Mouse (Mus musculus): ENCODE data around the gene Mapk13. TPM values are rescaled to one million over a fixed set of nuclear protein-coding genes. Genes with fewer than 3 reads are reported as not detected.
"Not testable (repeated sequence)": the region's sequence is repeated elsewhere in the genome, so short reads cannot be mapped to it uniquely, and the experiment has no call there.

Gene Mapk13
- polyA plus RNA-seq (2011; ENCODE audit: insufficient read length, low read depth, missing spikeins) = 12.4 and 24.2 TPM in 2 replicates

DNA sequence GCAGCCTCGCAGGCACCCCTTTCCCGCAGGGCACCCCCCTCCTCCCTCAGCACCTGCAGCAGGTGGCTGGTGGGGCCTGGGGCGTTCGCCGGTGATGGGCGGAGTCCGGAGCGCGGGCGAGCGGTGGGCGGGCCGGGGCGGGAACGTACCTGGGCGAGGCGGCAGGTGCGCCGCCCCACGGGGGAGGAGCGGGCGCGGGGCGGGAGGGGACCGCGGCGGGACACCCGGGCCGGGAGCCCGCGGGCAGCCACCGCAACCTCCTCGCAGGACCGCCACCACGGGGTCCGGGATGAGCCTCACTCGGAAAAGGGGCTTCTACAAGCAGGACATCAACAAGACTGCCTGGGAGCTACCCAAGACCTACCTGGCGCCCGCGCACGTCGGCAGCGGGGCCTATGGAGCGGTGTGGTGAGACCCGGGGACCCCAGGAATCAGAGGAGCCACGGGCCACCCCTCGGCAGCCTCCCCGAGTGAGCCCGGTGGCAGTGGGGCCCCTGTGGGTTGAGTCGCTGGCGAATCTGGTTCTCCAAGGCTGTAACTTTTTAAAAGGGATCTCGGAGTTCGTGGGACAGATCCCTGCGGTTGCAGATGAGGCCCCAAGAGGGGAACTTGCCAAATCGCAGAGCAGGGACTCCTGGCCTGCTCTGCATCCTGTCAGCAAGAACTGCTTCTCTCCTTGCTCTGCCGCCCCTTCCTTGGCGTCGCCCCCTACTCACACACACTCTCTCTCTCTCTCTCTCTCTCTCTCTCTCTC, at the start of gene Mapk13:
TSS of gene Mapk13 (plus strand) at position 177 of the 754 bp plus-strand sequence.
- TF ChIP-seq POLR2A (IDR thresholded peaks at IDR 0.05; ENCODE audit: low read depth, low read length) (no peak), CTCF (IDR thresholded peaks at IDR 0.05; ENCODE audit: borderline replicate concordance, insufficient read depth, low read length) (no peak)
- Histone ChIP-seq H3K27ac (ENCODE audit: insufficient read depth, low read length) (no peak within 1 kb of the TSS), H3K4me1 (ENCODE audit: control insufficient read depth, insufficient read depth, low read length) (no peaks in the 10 kb centered on the region), H3K4me3 (ENCODE audit: insufficient read depth, low read length) (peak within 1 kb of the TSS; percentile 40)

DNA sequence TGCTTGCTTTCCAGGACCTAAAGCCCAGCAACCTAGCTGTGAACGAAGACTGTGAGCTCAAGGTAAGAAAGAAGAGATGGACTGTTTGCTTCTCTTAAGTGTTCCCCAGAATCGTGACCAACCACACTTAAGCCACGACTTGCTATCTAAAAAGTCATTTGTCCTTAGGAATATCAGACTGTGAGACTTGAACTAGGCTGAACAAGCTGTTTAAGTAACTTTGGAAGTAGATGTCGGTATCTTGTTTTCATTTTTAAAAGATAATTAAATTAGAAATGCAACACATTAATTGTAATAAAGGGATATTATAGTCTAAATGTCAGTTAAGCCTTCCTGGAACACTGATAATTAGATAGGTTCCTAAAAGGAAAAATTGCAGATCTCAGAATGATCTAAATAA, 43.3 kb upstream of the Mapk13 start, which contains the start of gene AC170998.1:
TSS of gene AC170998.1 (plus strand) at position 301 of the 400 bp plus-strand sequence.
- Histone ChIP-seq H3K4me3 (ENCODE audit: insufficient read depth, low read length) (no peak within 1 kb of the TSS), H3K4me1 (ENCODE audit: control insufficient read depth, insufficient read depth, low read length) (peaks cover 2% of the 10 kb centered on the region), H3K27ac (ENCODE audit: insufficient read depth, low read length) (no peak within 1 kb of the TSS)
- TF ChIP-seq CTCF (IDR thresholded peaks at IDR 0.05; ENCODE audit: borderline replicate concordance, insufficient read depth, low read length) (no peak), POLR2A (IDR thresholded peaks at IDR 0.05; ENCODE audit: low read depth, low read length) (no peak)

GRCm38 (mm10) chr17:28727511-28727910, 41.6 kb upstream of the Mapk13 start:
- H3K4me3 ChIP-seq (ENCODE audit: insufficient read depth, low read length); H3K4me1 ChIP-seq (ENCODE audit: control insufficient read depth, insufficient read depth, low read length); H3K27ac ChIP-seq (ENCODE audit: insufficient read depth, low read length): not testable (repeated sequence)

GRCm38 (mm10) chr17:28735317-28736105, 33.6 kb upstream of the Mapk13 start:
- Histone ChIP-seq H3K4me3 (ENCODE audit: insufficient read depth, low read length) (no peak overlapping the region), H3K27ac (ENCODE audit: insufficient read depth, low read length) (no peak overlapping the region), H3K4me1 (ENCODE audit: control insufficient read depth, insufficient read depth, low read length) (no peaks in the 10 kb centered on the region)
- TF ChIP-seq CTCF (IDR thresholded peaks at IDR 0.05; ENCODE audit: borderline replicate concordance, insufficient read depth, low read length) = no peak
- no peak for TF ChIP-seq POLR2A (IDR thresholded peaks at IDR 0.05; ENCODE audit: low read depth, low read length)

GRCm38 (mm10) chr17:28736486-28736885, 32.6 kb upstream of the Mapk13 start:
- Histone ChIP-seq H3K4me1 (ENCODE audit: control insufficient read depth, insufficient read depth, low read length) (no peaks in the 10 kb centered on the region), H3K4me3 (ENCODE audit: insufficient read depth, low read length) (no peak overlapping the region), H3K27ac (ENCODE audit: insufficient read depth, low read length) (no peak overlapping the region)
- TF ChIP-seq POLR2A (IDR thresholded peaks at IDR 0.05; ENCODE audit: low read depth, low read length) (no peak), CTCF (IDR thresholded peaks at IDR 0.05; ENCODE audit: borderline replicate concordance, insufficient read depth, low read length) (no peak)

DNA sequence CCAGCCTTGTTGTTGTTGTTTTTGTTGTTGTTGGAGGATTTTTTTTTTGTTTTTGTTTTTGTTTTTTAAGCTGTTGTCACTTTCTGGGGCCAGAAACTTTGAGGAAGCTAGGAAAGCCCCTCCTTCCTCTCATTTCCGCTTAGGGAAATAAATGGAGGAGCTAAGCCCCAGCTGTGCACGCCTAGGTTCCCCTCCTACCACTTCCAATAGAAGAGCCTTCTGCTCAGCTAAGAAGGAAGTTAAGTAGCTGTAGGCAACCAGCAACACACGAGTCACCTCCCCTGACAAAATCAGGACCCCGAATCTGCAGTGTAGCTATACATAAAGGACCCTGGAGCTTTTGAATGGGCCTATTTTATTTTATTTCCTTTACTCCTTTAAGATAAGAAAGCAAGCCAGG, 31.1 kb upstream of the Mapk13 start:
- Histone ChIP-seq H3K4me1 (ENCODE audit: control insufficient read depth, insufficient read depth, low read length) (no peaks in the 10 kb centered on the region), H3K4me3 (ENCODE audit: insufficient read depth, low read length) (no peak overlapping the region), H3K27ac (ENCODE audit: insufficient read depth, low read length) (no peak overlapping the region)
- TF ChIP-seq POLR2A (IDR thresholded peaks at IDR 0.05; ENCODE audit: low read depth, low read length) (no peak), CTCF (IDR thresholded peaks at IDR 0.05; ENCODE audit: borderline replicate concordance, insufficient read depth, low read length) (no peak)

GRCm38 (mm10) chr17:28739244-28739643, 29.9 kb upstream of the Mapk13 start:
- no peak overlapping the region for H3K4me3 ChIP-seq (ENCODE audit: insufficient read depth, low read length)
- no peaks in the 10 kb centered on the region for H3K4me1 ChIP-seq (ENCODE audit: control insufficient read depth, insufficient read depth, low read length)
- TF ChIP-seq CTCF (IDR thresholded peaks at IDR 0.05; ENCODE audit: borderline replicate concordance, insufficient read depth, low read length) (no peak), POLR2A (IDR thresholded peaks at IDR 0.05; ENCODE audit: low read depth, low read length) (no peak)
- H3K27ac ChIP-seq (ENCODE audit: insufficient read depth, low read length) = no peak overlapping the region

GRCm38 (mm10) chr17:28743145-28743866, 25.8 kb upstream of the Mapk13 start:
- Histone ChIP-seq H3K4me3 (ENCODE audit: insufficient read depth, low read length) (no peak overlapping the region), H3K4me1 (ENCODE audit: control insufficient read depth, insufficient read depth, low read length) (no peaks in the 10 kb centered on the region), H3K27ac (ENCODE audit: insufficient read depth, low read length) (no peak overlapping the region)
- no peak for TF ChIP-seq CTCF (IDR thresholded peaks at IDR 0.05; ENCODE audit: borderline replicate concordance, insufficient read depth, low read length)
- TF ChIP-seq POLR2A (IDR thresholded peaks at IDR 0.05; ENCODE audit: low read depth, low read length) = no peak

DNA sequence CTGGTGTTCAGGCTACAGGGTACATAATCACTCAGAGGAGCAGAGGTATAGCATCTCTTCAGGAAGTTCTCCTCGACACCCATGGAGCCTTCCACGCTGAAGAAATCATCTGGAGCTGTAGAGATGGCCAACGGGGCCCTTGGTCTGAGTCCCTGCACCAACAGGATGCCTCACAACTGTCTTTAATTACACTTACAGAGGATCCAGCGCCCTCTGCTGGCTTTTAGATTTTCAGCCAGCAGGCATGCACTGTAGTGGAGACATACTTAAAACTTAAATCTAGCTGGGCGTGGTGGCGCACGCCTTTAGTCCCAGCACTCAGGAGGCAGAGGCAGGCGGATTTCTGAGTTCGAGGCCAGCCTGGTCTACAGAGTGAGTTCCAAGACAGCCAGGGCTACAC, 25.2 kb upstream of the Mapk13 start:
- Histone ChIP-seq H3K4me3 (ENCODE audit: insufficient read depth, low read length) (no peak overlapping the region), H3K4me1 (ENCODE audit: control insufficient read depth, insufficient read depth, low read length) (no peaks in the 10 kb centered on the region), H3K27ac (ENCODE audit: insufficient read depth, low read length) (no peak overlapping the region)
- TF ChIP-seq CTCF (IDR thresholded peaks at IDR 0.05; ENCODE audit: borderline replicate concordance, insufficient read depth, low read length) = no peak
- TF ChIP-seq POLR2A (IDR thresholded peaks at IDR 0.05; ENCODE audit: low read depth, low read length) = no peak
